Mouse (Mus musculus): ENCODE measurements at regions not wholly inside any gene's neighbourhood (a gene's known extent, or its start where the extent isn't known, plus 50 kb on each side); places are given as distances from the start of the nearest gene placed in this dataset.

DNA sequence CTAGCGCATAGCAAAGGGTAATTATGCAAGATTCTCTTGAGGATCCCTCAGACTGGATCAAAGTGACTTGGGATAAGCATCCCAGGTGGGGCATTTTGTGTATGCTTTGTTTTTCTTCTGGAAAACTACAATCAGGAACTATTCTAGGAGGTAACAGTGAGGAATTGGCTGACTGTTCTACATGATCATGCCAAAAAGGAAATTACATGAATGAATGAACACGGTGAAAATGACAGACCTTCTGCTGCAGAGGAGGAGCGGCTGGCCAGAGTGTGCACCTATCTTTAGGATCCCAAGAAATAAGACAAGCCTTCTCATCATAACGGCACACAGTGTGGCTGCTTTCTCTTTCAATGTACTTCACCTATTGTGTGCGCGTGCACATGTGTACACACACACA lies 317.5 kb upstream of the Sash1 start:
- WGBS: 86% methylated on average over 6 of the region's 6 CpGs
- Histone ChIP-seq H3K27ac (ENCODE audit: low read depth, low read length) (no peak overlapping the region), H3K9me3 (replicated peaks; ENCODE audit: control insufficient read depth, low read length) (no peaks in the 10 kb centered on the region), H3K36me3 (ENCODE audit: control insufficient read depth, insufficient read depth, low read length) (no peaks in the 10 kb centered on the region), H3K4me1 (ENCODE audit: control insufficient read depth, insufficient read depth, low read length) (no peaks in the 10 kb centered on the region), H3K4me3 (ENCODE audit: low read depth, low read length) (no peak overlapping the region), H3K27me3 (replicated peaks; ENCODE audit: control insufficient read depth, insufficient read depth, low read length) (no peaks in the 10 kb centered on the region), H3K9ac (ENCODE audit: low read length) (no peak overlapping the region), H3K4me2 (ENCODE audit: low read length) (no peak overlapping the region)
- DNase-seq (ENCODE audit: low spot score) (no peak), ATAC-seq (no peak)

DNA sequence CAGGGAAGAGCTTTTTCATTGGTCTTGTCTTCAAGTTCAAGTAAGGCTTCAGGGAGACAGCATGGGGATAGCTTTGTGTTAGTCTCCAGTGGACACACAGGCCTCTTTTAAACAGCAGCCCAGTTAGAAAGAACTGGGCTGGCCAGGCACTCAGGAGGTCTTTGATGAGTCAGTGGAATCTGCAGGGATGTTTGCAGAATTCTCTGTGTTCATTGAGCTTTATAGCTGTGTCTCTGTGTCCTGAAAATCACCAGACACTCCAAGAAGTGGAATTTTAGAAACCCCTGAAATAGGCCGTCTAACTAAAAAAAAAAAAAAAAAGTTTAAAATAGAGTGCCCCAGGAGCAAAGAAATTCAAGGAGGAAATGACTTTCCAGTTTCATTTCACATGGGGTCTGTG lies 317.1 kb upstream of the Sash1 start:
- no peaks in the 10 kb centered on the region for H3K4me1 ChIP-seq (ENCODE audit: control insufficient read depth, insufficient read depth, low read length)
- no peak for DNase-seq (ENCODE audit: low spot score)
- H3K27ac ChIP-seq (ENCODE audit: low read depth, low read length): no peak overlapping the region
- no peak overlapping the region for H3K9ac ChIP-seq (ENCODE audit: low read length)
- no peak for ATAC-seq
- H3K4me3 ChIP-seq (ENCODE audit: low read depth, low read length): no peak overlapping the region
- H3K4me2 ChIP-seq (ENCODE audit: low read length): no peak overlapping the region
- no peaks in the 10 kb centered on the region for H3K36me3 ChIP-seq (ENCODE audit: control insufficient read depth, insufficient read depth, low read length)
- WGBS: 71% methylated on average over 1 of the region's 1 CpGs
- H3K27me3 ChIP-seq (replicated peaks; ENCODE audit: control insufficient read depth, insufficient read depth, low read length): no peaks in the 10 kb centered on the region
- H3K9me3 ChIP-seq (replicated peaks; ENCODE audit: control insufficient read depth, low read length): no peaks in the 10 kb centered on the region

DNA sequence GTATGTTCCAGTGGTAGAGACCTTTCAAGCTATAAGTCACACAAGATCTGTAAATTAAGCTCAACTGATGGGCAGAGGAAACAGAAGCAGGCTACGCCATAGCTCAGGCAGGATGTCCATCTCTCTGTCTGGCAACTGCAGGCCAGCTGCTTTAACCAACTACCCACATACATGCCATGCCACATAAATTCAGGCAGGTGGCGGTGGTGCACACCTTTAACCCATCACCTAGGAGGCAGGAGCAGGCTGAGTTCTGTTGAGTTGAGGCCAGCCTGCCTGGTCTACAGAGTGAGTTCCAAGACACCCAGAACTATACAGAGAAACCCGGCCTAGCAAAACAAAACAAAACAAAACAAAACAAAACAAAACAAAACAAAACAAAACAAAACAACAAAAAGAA lies 289.1 kb upstream of the Sash1 start:
- WGBS: 60% methylated on average over 3 of the region's 3 CpGs

DNA sequence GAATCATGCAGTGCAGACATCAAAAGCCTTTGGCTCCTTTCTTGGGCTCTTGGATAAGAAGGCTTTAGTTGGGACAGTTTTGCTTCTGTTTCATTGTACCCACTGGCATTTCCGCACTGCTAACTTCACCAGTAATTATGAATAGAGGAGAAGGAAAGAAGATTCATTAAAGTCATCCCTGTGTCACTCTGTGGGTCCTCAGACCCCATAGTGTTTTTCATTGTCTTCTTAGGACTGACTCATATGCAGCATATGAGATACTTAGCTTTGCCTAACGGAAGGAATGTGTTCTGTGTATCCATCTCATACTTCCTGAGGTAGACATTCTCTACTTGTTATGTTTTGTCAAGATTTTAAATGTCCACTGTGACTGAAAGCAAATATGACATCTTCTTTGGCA lies 287.6 kb upstream of the Sash1 start:
- H3K4me2 ChIP-seq (ENCODE audit: low read length): no peak overlapping the region
- no peaks in the 10 kb centered on the region for H3K36me3 ChIP-seq (ENCODE audit: control insufficient read depth, insufficient read depth, low read length)
- H3K4me3 ChIP-seq (ENCODE audit: low read depth, low read length): no peak overlapping the region
- H3K27ac ChIP-seq (ENCODE audit: low read depth, low read length): no peak overlapping the region
- 83% methylated on average over 2 of the region's 2 CpGs for WGBS
- ATAC-seq (no peak), DNase-seq (ENCODE audit: low spot score) (no peak)
- no peaks in the 10 kb centered on the region for H3K27me3 ChIP-seq (replicated peaks; ENCODE audit: control insufficient read depth, insufficient read depth, low read length)
- H3K9ac ChIP-seq (ENCODE audit: low read length): no peak overlapping the region
- no peaks in the 10 kb centered on the region for H3K4me1 ChIP-seq (ENCODE audit: control insufficient read depth, insufficient read depth, low read length)
- H3K9me3 ChIP-seq (replicated peaks; ENCODE audit: control insufficient read depth, low read length): no peaks in the 10 kb centered on the region

More for the DNA sequence above, 289.1 kb upstream of the Sash1 start:
- Histone ChIP-seq H3K4me3 (ENCODE audit: low read depth, low read length) (no peak overlapping the region), H3K4me1 (ENCODE audit: control insufficient read depth, insufficient read depth, low read length) (no peaks in the 10 kb centered on the region), H3K27me3 (replicated peaks; ENCODE audit: control insufficient read depth, insufficient read depth, low read length) (no peaks in the 10 kb centered on the region), H3K9me3 (replicated peaks; ENCODE audit: control insufficient read depth, low read length) (no peaks in the 10 kb centered on the region), H3K9ac (ENCODE audit: low read length) (no peak overlapping the region), H3K27ac (ENCODE audit: low read depth, low read length) (no peak overlapping the region), H3K36me3 (ENCODE audit: control insufficient read depth, insufficient read depth, low read length) (no peaks in the 10 kb centered on the region), H3K4me2 (ENCODE audit: low read length) (no peak overlapping the region)
- ATAC-seq (no peak), DNase-seq (ENCODE audit: low spot score) (no peak)

DNA sequence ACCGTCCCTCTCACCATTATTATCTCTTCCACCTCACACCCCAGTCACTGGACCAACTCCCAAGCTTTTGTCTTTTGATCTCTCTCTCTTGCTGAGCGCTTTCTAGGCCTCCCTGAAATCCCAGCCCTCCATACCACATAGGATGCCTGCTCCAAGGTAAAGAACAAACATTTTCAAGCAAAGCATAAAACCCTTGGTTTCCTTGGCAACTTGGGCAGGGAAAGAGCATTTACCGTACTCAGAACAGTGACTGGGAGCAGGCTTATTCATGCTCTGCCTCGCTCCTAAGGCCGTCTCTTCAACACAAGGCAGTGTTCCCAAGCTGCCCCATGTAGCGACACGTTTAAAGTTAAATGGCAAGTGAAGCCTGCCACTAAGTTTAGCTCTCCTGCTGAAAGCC lies 282.9 kb upstream of the Sash1 start:
- H3K36me3 ChIP-seq (ENCODE audit: control insufficient read depth, insufficient read depth, low read length): no peaks in the 10 kb centered on the region
- no peak overlapping the region for H3K9ac ChIP-seq (ENCODE audit: low read length)
- H3K27me3 ChIP-seq (replicated peaks; ENCODE audit: control insufficient read depth, insufficient read depth, low read length): no peaks in the 10 kb centered on the region
- H3K4me1 ChIP-seq (ENCODE audit: control insufficient read depth, insufficient read depth, low read length): peaks cover 4% of the 10 kb centered on the region
- DNase-seq (ENCODE audit: low spot score): peak; percentile 54
- no peak overlapping the region for H3K4me2 ChIP-seq (ENCODE audit: low read length)
- ATAC-seq: no peak
- WGBS: 61% methylated on average over 7 of the region's 7 CpGs
- no peak overlapping the region for H3K27ac ChIP-seq (ENCODE audit: low read depth, low read length)
- no peaks in the 10 kb centered on the region for H3K9me3 ChIP-seq (replicated peaks; ENCODE audit: control insufficient read depth, low read length)
- no peak overlapping the region for H3K4me3 ChIP-seq (ENCODE audit: low read depth, low read length)

DNA sequence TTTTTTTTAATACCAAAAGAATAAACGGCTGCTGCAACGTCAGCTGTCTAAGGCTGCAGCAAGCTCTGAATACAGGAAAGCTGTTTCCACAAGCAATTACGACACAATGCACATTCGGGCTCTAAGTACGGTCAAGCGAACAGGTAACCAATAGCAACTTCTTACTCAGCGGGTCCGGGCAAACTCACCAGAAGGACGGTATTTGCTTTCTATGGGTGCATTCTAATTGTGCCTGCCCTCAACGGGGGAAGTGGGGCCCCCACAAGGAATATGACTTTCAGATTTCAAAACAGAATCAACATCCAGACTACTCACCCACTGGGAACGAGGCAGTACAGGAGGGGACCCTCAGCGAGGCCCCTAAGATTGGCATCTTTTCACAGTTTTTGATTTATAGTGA lies 280.1 kb upstream of the Sash1 start:
- no peaks in the 10 kb centered on the region for H3K9me3 ChIP-seq (replicated peaks; ENCODE audit: control insufficient read depth, low read length)
- H3K4me1 ChIP-seq (ENCODE audit: control insufficient read depth, insufficient read depth, low read length): peaks cover 4% of the 10 kb centered on the region
- WGBS: 28% methylated on average over 12 of the region's 12 CpGs
- H3K9ac ChIP-seq (ENCODE audit: low read length): peak overlapping the region; percentile 40; the same call in 1 of the 2 replicates
- 0 out of 2 replicates have a peak overlapping the region, but pooled peaks have one; percentile 29 for H3K27ac ChIP-seq (ENCODE audit: low read depth, low read length)
- peak overlapping the region; percentile 19 for H3K4me3 ChIP-seq (ENCODE audit: low read depth, low read length)
- no peaks in the 10 kb centered on the region for H3K36me3 ChIP-seq (ENCODE audit: control insufficient read depth, insufficient read depth, low read length)
- ATAC-seq: peak; percentile 75
- H3K27me3 ChIP-seq (replicated peaks; ENCODE audit: control insufficient read depth, insufficient read depth, low read length): no peaks in the 10 kb centered on the region
- H3K4me2 ChIP-seq (ENCODE audit: low read length): peak overlapping the region; percentile 43
- DNase-seq (ENCODE audit: low spot score): peak; percentile 74

DNA sequence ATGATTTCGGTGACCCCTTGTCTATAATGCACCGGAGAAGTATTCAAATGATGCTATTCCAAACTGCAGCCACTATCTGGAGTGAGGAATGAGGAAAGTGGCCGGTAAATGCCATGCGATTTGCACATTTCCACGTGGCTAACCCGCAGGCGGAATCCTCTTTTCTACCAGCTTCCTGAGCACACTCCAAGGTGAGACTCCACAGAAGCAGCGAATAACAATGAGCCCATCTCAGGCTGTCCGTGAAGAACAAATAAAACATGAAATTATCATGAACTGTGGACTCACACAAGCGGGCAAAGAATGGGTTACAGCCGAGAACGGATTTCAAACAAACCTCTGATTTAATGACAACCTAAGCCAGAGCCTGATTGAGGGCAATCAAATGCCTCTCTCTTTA lies 279.7 kb upstream of the Sash1 start:
- Histone ChIP-seq H3K4me3 (ENCODE audit: low read depth, low read length) (peak overlapping the region; percentile 19; the same call in 1 of the 2 replicates), H3K4me1 (ENCODE audit: control insufficient read depth, insufficient read depth, low read length) (peaks cover 4% of the 10 kb centered on the region), H3K27ac (ENCODE audit: low read depth, low read length) (0 out of 2 replicates have a peak overlapping the region, but pooled peaks have one; percentile 29), H3K36me3 (ENCODE audit: control insufficient read depth, insufficient read depth, low read length) (no peaks in the 10 kb centered on the region), H3K9me3 (replicated peaks; ENCODE audit: control insufficient read depth, low read length) (no peaks in the 10 kb centered on the region), H3K27me3 (replicated peaks; ENCODE audit: control insufficient read depth, insufficient read depth, low read length) (no peaks in the 10 kb centered on the region), H3K9ac (ENCODE audit: low read length) (peak overlapping the region; percentile 40; the same call in 1 of the 2 replicates), H3K4me2 (ENCODE audit: low read length) (peak overlapping the region; percentile 43)
- DNase-seq (ENCODE audit: low spot score): no peak
- peak; percentile 25 for ATAC-seq
- WGBS: 56% methylated on average over 12 of the region's 12 CpGs

DNA sequence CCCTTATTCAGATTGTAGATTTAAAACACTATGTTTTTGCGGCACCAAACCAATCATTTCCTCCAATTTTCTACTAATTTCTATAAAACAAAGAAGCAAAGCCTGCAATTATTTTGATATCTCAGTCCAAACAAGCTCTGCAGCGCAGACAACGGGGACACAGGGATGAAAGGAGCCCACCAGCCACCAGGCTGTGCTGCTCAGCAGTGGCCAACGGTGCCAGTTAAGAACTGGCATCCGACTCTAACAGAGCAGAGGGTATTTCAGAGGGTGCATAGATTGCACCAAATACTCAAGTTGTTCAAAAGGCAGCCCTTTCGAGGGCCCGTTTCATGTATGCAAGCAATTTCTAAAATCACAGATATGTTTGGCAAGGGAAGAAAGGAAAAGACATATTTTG lies 278.5 kb upstream of the Sash1 start:
- peak; percentile 49 for DNase-seq (ENCODE audit: low spot score)
- H3K36me3 ChIP-seq (ENCODE audit: control insufficient read depth, insufficient read depth, low read length): no peaks in the 10 kb centered on the region
- 74% methylated on average over 7 of the region's 7 CpGs for WGBS
- no peak overlapping the region for H3K9ac ChIP-seq (ENCODE audit: low read length)
- H3K9me3 ChIP-seq (replicated peaks; ENCODE audit: control insufficient read depth, low read length): no peaks in the 10 kb centered on the region
- ATAC-seq: no peak
- H3K4me3 ChIP-seq (ENCODE audit: low read depth, low read length): no peak overlapping the region
- peaks cover 4% of the 10 kb centered on the region for H3K4me1 ChIP-seq (ENCODE audit: control insufficient read depth, insufficient read depth, low read length)
- no peaks in the 10 kb centered on the region for H3K27me3 ChIP-seq (replicated peaks; ENCODE audit: control insufficient read depth, insufficient read depth, low read length)
- H3K27ac ChIP-seq (ENCODE audit: low read depth, low read length): no peak overlapping the region
- H3K4me2 ChIP-seq (ENCODE audit: low read length): no peak overlapping the region

DNA sequence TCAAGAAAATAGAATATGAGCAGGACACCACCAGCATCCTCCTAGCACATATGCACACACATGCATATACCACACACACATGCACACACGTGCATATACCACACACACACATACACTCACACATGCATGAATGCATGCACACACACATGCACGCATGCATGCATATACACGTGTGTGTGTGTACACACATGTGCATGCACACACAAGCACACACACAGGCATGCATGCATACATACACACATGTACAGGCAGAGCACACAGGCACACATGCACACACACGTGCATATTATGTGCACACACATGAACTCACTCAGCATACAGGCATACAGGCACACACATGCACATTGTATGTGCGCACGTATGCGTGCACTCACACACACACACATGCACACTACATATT lies 275.7 kb upstream of the Sash1 start:
- ATAC-seq: no peak
- 97% methylated on average over 7 of the region's 7 CpGs for WGBS
- DNase-seq (ENCODE audit: low spot score): no peak

More for the DNA sequence above, 275.7 kb upstream of the Sash1 start:
- Histone ChIP-seq H3K36me3 (ENCODE audit: control insufficient read depth, insufficient read depth, low read length) (no peaks in the 10 kb centered on the region), H3K27ac (ENCODE audit: low read depth, low read length) (no peak overlapping the region), H3K9me3 (replicated peaks; ENCODE audit: control insufficient read depth, low read length) (no peaks in the 10 kb centered on the region), H3K27me3 (replicated peaks; ENCODE audit: control insufficient read depth, insufficient read depth, low read length) (no peaks in the 10 kb centered on the region), H3K4me3 (ENCODE audit: low read depth, low read length) (no peak overlapping the region), H3K9ac (ENCODE audit: low read length) (no peak overlapping the region), H3K4me1 (ENCODE audit: control insufficient read depth, insufficient read depth, low read length) (peaks cover 4% of the 10 kb centered on the region), H3K4me2 (ENCODE audit: low read length) (no peak overlapping the region)
